Mouse (Mus musculus) CD4-positive, CD25-positive, alpha-beta regulatory T cell, adult 9 weeks (primary cell): ENCODE measurements around the gene Stard7. TPM values are rescaled to one million over a fixed set of nuclear protein-coding genes. Genes with fewer than 3 reads are reported as not detected.

Experiments
- polyA plus RNA-seq: library from polyadenylated mRNA; unstranded; fragments of 100-300 nt; shearing (Covaris generic); gene quantifications from one replicate; pipeline ENCODE4 v1.2.1, GENCODE M21; 2017

Gene Stard7
- 28.4 TPM for polyA plus RNA-seq

GRCm38 (mm10) chr2:127269491-127270299 is at the start of gene Stard7:
Stard7 (plus strand) TSS chr2:127270218.

DNA sequence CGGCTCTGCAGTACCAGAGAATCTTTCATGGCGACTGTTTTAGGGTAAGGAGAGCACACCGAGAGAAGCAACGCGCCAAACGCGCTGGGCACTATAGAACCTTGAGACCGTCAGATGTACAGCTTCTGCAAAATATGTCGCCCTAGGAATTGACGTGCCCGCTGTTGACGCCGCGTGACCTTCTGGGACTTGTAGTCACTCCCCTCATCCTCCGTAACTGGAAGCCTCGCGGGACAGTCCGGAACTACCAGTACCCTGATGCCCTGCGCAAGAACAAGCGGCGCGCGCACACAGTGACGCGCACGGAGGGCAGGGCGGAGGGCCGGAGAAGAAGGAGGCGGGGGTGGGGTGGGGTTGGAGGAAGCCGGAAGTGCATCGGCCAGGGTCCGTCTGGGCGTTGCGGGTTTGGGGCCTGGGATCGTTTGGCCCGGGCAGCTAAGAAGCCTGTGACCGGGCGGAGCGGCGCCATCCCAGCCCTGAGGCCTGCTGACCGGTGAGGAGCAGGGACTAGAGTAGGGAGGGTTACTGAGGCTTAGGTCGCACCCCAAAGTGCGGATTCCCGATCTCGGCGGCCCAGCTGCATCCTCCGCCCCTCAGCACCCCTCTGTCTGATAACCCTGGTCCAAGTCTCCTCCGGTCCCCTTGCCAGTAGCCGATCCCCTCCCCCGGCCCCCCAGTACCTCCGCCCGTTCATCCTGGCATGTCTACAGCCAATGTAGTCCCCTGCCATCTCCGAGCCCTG is 22.3 kb upstream of the Stard7 start, which contains the start of the genes Ciao1 and Tmem127:
Gene Ciao1, minus strand, starts transcription at position 225 of the 742 bp plus-strand sequence.
Gene Tmem127, plus strand, starts transcription at position 317 of the 742 bp plus-strand sequence.

DNA sequence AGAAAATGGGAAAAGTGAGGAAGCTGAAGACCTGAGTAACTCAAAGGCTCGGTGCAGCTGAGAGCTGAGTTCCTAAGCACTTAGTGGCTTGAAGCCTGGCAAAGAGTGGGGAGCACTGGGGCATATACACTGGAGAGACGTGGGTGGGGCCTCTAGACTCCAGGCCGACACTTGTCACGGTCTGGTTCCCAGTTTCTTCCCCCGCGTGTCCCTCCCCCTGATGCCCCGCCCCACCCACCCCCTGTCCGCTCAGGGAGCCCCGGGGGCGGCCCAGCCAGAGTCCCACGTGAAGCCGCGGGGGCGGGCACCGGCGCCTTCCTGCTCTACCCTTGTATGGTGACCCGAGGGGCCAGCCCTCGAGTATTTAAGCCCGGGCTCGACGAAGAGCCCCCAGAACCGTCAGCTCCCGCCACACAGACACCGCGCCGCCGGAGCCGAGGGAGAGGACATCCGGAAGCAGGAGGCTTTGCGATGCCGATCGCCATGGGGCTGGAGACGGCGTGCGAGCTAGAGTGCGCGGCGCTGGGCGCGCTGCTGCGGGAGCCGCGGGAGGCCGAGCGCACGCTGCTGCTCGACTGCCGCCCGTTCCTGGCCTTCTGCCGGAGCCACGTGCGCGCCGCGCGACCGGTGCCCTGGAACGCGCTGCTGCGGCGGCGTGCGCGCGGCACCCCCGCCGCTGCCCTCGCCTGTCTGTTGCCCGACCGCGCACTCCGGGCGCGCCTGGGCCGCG is 65.9 kb downstream of the Stard7 start, which contains the start of gene Dusp2:
Gene Dusp2, plus strand, starts transcription at position 393 of the 730 bp plus-strand sequence.

DNA sequence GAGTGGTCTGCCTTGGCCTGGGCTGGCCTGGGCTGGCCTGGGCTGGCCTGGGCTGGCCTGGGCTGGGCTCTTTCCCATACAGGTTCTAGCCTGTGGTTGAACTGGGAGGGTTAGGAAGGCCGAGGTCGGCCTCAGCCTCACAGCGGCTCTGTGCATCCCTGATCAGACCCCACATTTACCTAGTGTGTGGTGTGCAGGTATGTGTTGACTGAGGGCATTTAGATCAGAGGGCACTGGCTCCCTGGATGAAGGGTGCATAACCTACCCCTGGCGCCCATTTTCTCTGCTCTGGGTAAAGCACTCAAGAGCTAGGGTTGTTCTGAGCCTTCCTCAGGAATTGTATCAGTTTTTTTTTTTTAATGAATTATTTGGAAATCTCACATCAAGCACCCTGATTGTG is 68.4 kb downstream of the Stard7 start, which contains the start of gene Astl:
Gene Astl, plus strand, starts transcription at position 224 of the 400 bp plus-strand sequence.

Other genes with a start within 250 kb of the Stard7 start
- gene Blvra, start 199.6 kb upstream of the Stard7 start, polyA plus RNA-seq: 85.0 TPM
- 6.7 TPM for gene Ncaph, start 136.3 kb upstream of the Stard7 start, polyA plus RNA-seq
- 8.7 TPM for gene Itpripl1, start 126.8 kb upstream of the Stard7 start, polyA plus RNA-seq
- gene 1810024B03Rik, start 61.9 kb upstream of the Stard7 start, polyA plus RNA-seq: 1.4 TPM
- 129 TPM for gene Snrnp200, start 61.8 kb upstream of the Stard7 start, polyA plus RNA-seq
- 119 TPM for gene Ciao1, start 22.4 kb upstream of the Stard7 start, polyA plus RNA-seq
- 23.9 TPM for gene Tmem127, start 22.3 kb upstream of the Stard7 start, polyA plus RNA-seq
- gene Dusp2, start 65.9 kb downstream of the Stard7 start, polyA plus RNA-seq: 16.4 TPM
- 0.33 TPM for gene Astl, start 68.4 kb downstream of the Stard7 start, polyA plus RNA-seq
- gene Adra2b, start 93.0 kb downstream of the Stard7 start, polyA plus RNA-seq: not detected
- gene Gpat2, start 155.0 kb downstream of the Stard7 start, polyA plus RNA-seq: 0.37 TPM
- 40.3 TPM for gene Fahd2a, start 174.3 kb downstream of the Stard7 start, polyA plus RNA-seq